Mouse (Mus musculus) stomach, embryonic 16.5 days (tissue): Measurements from ENCODE around the gene Mcur1. TPM values are rescaled to one million over a fixed set of nuclear protein-coding genes. Genes with fewer than 3 reads are reported as not detected.

Experiments used
- ATAC-seq: fragments of 200-750 bp; cut with Nextera tagmentation; 2 replicates; pipeline ENCODE4 v1.8.0; 2017; ENCODE audit warnings: moderate number of reproducible peaks, moderate TSS enrichment; ENCODE audit not compliant: insufficient read depth, low FRiP score
- H3K27ac ChIP-seq: fragments of 300-500 bp; sonication (generic); 2 replicates; pipeline ENCODE4 v1.5.1; 2014; ENCODE audit warnings: low read length
- H3K27me3 ChIP-seq: fragments of 300-500 bp; sonication (generic); 2 replicates; pipeline ENCODE4 v1.6.1; 2014; ENCODE audit warnings: low read length, control low read depth, mixed read lengths; ENCODE audit not compliant: control insufficient read depth, insufficient read depth
- H3K36me3 ChIP-seq: fragments of 300-500 bp; sonication (generic); 2 replicates; pipeline ENCODE4 v1.6.1; 2014; ENCODE audit warnings: low read length; ENCODE audit not compliant: control insufficient read depth, insufficient read depth
- H3K4me1 ChIP-seq: fragments of 300-500 bp; sonication (generic); 2 replicates; pipeline ENCODE4 v1.6.1; 2014; ENCODE audit warnings: low read length, control low read depth, mixed read lengths; ENCODE audit not compliant: control insufficient read depth, insufficient read depth
- H3K4me2 ChIP-seq: fragments of 300-500 bp; sonication (generic); 2 replicates; pipeline ENCODE4 v1.6.1; 2014; ENCODE audit warnings: low read depth, low read length, mixed read lengths
- H3K4me3 ChIP-seq: fragments of 300-500 bp; sonication (generic); replicated peaks from 2 replicates; pipeline ENCODE4 v1.5.1; 2014; ENCODE audit warnings: mild to moderate bottlenecking, low read length
- H3K9ac ChIP-seq: fragments of 300-500 bp; sonication (generic); 2 replicates; pipeline ENCODE4 v1.6.1; 2014; ENCODE audit warnings: low read length
- H3K9me3 ChIP-seq: fragments of 300-500 bp; sonication (generic); replicated peaks from 2 replicates; pipeline ENCODE4 v1.6.1; 2016; ENCODE audit warnings: low read length, control low read depth; ENCODE audit not compliant: control insufficient read depth
- WGBS: fragments of 180-500 bp; shearing (Covaris S2); extraction: QIAGEN DNeasy Blood & Tissue Kit; methylation state at CpG from one replicate; pipeline ENCODE4 v1.1.7; 2014; 5-methylcytosine and 5-hydroxymethylcytosine counted together
- polyA plus RNA-seq: library from polyadenylated mRNA; unstranded; fragments of >200 nt; fragmentation: Nextera tagmentation; extraction: Ambion mirVana; gene quantifications from 2 replicates; pipeline ENCODE4 v1.2.1, GENCODE M21; 2015

Mcur1 gene
- polyA plus RNA-seq, 1 experiment from 2014 or later = 10.6 TPM

DNA sequence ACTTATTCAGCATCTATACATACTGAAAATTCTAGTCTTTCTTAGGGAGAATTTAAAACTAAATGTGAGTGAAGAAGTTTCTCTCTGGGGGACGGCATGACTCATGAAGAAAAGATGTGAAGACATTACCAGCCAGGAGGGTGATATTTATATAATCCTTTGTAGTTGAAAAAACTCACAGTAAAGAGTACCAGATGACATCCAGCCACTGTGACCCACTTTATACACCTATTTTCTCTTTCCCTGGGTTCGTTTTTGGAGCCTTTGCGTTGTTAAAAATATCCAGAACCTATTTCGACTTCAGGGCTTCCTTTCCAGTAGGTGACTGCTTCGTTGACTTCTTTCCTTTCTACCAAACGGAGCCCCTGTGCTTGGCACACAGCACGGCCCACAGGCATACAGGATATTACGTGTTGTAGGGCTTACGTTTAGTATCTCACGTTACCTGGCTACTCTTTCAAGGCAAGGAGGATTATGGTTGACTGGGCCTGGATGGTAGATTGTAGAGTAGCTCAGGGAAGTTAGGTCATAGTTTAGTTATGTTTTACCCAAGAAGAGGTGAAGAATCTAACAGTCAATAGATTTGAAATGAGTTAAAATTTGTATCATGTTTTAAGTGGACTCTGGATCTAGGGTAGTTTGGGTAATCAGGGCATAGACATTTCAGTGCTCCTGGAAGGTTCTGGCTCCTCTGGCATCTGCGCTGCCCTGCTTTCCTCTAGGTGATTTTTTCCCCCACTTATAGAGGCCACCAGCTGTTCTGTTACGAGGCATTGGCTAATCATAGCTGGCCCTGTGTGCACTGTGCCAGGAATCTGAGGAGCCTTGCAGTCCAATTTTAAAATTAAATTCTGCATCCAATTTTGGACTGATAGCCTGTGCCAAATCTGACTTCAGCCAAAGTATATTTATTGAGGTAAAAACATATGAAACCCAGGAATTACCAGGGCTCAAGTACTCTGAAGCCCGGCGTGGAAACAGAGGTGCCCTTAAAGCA, 28.2 kb upstream of the Mcur1 start:
- no peaks in the 10 kb centered on the region for H3K27me3 ChIP-seq
- ATAC-seq = no peak
- 74% methylated on average over 14 of the region's 14 CpGs for WGBS

DNA sequence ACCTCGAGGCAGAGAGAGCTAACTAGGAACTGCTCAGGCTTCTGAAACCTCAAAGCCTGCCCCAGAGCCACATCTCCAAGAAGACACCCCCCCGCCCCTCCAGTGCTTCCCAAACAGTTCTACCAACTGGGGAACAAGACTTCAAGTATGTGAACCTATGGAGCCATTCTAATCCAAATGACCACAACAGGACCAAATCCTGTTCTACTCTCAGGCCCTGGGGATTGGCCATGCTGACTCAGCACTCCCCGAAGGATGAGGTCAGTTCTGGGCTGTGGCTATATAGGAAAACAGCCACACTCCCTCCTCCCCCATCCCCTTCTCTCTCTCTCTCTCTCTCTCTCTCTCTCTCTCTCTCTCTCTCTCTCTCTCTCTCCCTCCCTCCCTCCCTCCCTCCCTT, 27.0 kb upstream of the Mcur1 start:
- Histone ChIP-seq H3K9ac (no peak overlapping the region), H3K4me2 (no peak overlapping the region), H3K9me3 (no peaks in the 10 kb centered on the region), H3K36me3 (no peaks in the 10 kb centered on the region), H3K27ac (no peak overlapping the region), H3K4me1 (no peaks in the 10 kb centered on the region), H3K4me3 (no peak overlapping the region), H3K27me3 (no peaks in the 10 kb centered on the region)
- 87% methylated on average over 3 of the region's 3 CpGs for WGBS
- no peak for ATAC-seq

More for the DNA sequence above, 28.2 kb upstream of the Mcur1 start:
- Histone ChIP-seq H3K9me3 (no peaks in the 10 kb centered on the region), H3K4me3 (no peak overlapping the region), H3K9ac (no peak overlapping the region), H3K27ac (no peak overlapping the region), H3K4me2 (no peak overlapping the region), H3K4me1 (no peaks in the 10 kb centered on the region), H3K36me3 (no peaks in the 10 kb centered on the region)

DNA sequence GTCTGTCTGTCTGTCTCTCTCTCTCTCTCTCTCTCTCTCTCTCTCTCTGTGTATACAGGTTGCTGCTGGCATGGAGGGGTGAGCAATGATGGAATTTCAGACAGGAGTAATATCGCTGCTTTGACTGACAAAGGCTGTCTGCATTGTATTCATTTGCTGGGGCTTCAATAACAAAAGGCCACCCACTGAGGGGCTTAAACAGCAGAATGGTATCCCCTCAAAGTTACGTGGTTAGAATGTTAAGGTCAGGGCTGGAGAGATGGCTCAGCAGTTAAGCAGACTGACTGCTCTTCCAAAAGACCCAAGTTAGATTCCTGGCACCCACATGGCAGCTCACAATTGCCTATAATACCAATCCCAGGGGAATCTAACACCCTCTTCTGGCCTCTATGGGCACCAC, 25.3 kb upstream of the Mcur1 start:
- Histone ChIP-seq H3K9me3 (no peaks in the 10 kb centered on the region), H3K9ac (no peak overlapping the region), H3K4me3 (no peak overlapping the region), H3K36me3 (no peaks in the 10 kb centered on the region), H3K27me3 (no peaks in the 10 kb centered on the region), H3K27ac (no peak overlapping the region), H3K4me2 (no peak overlapping the region), H3K4me1 (no peaks in the 10 kb centered on the region)
- no peak for ATAC-seq
- 57% methylated on average over 2 of the region's 2 CpGs for WGBS

DNA sequence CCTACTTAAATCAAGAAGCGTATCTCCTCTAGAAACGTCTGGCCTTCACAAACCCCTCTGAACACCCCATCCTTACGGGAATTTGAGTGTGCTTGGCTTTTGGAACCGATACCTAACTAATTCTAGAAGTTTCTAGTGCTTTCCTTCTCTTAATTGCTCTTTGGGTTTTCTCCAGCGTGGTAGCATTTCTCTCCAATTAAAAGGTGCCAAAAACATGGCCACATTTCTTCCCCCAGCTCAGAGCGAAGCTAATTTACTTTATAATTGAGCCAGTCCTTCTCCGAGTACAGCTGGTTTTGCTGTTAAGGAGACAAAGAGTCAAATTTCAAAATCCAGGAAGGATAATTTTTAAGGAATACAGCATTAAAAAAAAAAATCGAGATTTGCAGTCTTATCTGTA, 23.5 kb upstream of the Mcur1 start:
- no peak for ATAC-seq
- Histone ChIP-seq H3K27me3 (no peaks in the 10 kb centered on the region), H3K4me2 (no peak overlapping the region), H3K36me3 (no peaks in the 10 kb centered on the region), H3K4me3 (no peak overlapping the region), H3K9ac (no peak overlapping the region), H3K9me3 (no peaks in the 10 kb centered on the region), H3K4me1 (no peaks in the 10 kb centered on the region), H3K27ac (no peak overlapping the region)
- WGBS = 63% methylated on average over 8 of the region's 8 CpGs

- WGBS = 47% methylated on average over 16 of the region's 16 CpGs
- no peak overlapping the region for H3K9ac ChIP-seq
- H3K36me3 ChIP-seq = no peaks in the 10 kb centered on the region
- H3K4me2 ChIP-seq = no peak overlapping the region
- H3K4me3 ChIP-seq = no peak overlapping the region
- no peak for ATAC-seq
- H3K4me1 ChIP-seq = no peaks in the 10 kb centered on the region
- no peaks in the 10 kb centered on the region for H3K27me3 ChIP-seq
- no peaks in the 10 kb centered on the region for H3K9me3 ChIP-seq
- no peak overlapping the region for H3K27ac ChIP-seq
These were observed 23.0 kb upstream of the Mcur1 start for GRCm38 (mm10) chr13:43582961-43583360.

DNA sequence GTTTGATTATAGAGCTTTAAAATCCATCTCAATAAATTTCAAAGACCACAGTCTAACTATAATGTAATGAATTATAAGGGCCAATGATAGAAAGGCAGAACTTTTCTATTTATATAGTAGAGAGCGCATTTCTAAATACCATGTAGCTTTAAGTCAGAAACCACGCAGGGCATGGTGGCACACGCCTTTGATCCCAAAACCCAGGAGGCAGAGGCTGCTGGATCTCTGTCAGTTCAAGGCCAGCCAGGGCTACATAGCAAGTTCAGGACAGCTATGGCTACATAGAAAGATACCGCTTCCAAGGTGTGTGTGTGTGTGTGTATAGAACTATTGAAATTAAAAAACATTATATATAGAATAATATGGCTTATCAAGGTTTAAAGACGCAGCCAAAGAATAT, 20.7 kb upstream of the Mcur1 start:
- no peak overlapping the region for H3K27ac ChIP-seq
- 85% methylated on average over 5 of the region's 5 CpGs for WGBS
- no peak for ATAC-seq
- no peak overlapping the region for H3K9ac ChIP-seq
- H3K9me3 ChIP-seq = no peaks in the 10 kb centered on the region
- H3K27me3 ChIP-seq = no peaks in the 10 kb centered on the region
- H3K36me3 ChIP-seq = no peaks in the 10 kb centered on the region
- H3K4me1 ChIP-seq = no peaks in the 10 kb centered on the region
- H3K4me3 ChIP-seq = no peak overlapping the region
- no peak overlapping the region for H3K4me2 ChIP-seq

GRCm38 (mm10) chr13:43579740-43580139, 19.7 kb upstream of the Mcur1 start:
- H3K27me3 ChIP-seq = no peaks in the 10 kb centered on the region
- no peak overlapping the region for H3K4me2 ChIP-seq
- ATAC-seq = no peak
- no peak overlapping the region for H3K9ac ChIP-seq
- H3K9me3 ChIP-seq = no peaks in the 10 kb centered on the region
- WGBS = 21% methylated on average over 18 of the region's 18 CpGs
- no peak overlapping the region for H3K4me3 ChIP-seq
- no peak overlapping the region for H3K27ac ChIP-seq
- H3K4me1 ChIP-seq = no peaks in the 10 kb centered on the region
- no peaks in the 10 kb centered on the region for H3K36me3 ChIP-seq

GRCm38 (mm10) chr13:43577766-43578165, 17.8 kb upstream of the Mcur1 start:
- H3K4me1 ChIP-seq = no peaks in the 10 kb centered on the region
- H3K36me3 ChIP-seq = no peaks in the 10 kb centered on the region
- ATAC-seq = no peak
- no peaks in the 10 kb centered on the region for H3K27me3 ChIP-seq
- H3K4me3 ChIP-seq = no peak overlapping the region
- H3K9ac ChIP-seq = no peak overlapping the region
- H3K4me2 ChIP-seq = no peak overlapping the region
- 89% methylated on average over 12 of the region's 12 CpGs for WGBS
- H3K9me3 ChIP-seq = no peaks in the 10 kb centered on the region
- H3K27ac ChIP-seq = no peak overlapping the region

GRCm38 (mm10) chr13:43577254-43577653, 17.3 kb upstream of the Mcur1 start:
- Histone ChIP-seq H3K4me3 (no peak overlapping the region), H3K27ac (no peak overlapping the region), H3K9ac (no peak overlapping the region), H3K4me2 (no peak overlapping the region), H3K4me1 (no peaks in the 10 kb centered on the region), H3K9me3 (no peaks in the 10 kb centered on the region), H3K36me3 (no peaks in the 10 kb centered on the region), H3K27me3 (no peaks in the 10 kb centered on the region)
- ATAC-seq = no peak
- 65% methylated on average over 5 of the region's 5 CpGs for WGBS
